Mouse (Mus musculus): ENCODE results near the gene Exo5.
A peak's percentile ranks its signal among the peaks of the same experiment; 100 is the strongest.

The Exo5 gene

DNA sequence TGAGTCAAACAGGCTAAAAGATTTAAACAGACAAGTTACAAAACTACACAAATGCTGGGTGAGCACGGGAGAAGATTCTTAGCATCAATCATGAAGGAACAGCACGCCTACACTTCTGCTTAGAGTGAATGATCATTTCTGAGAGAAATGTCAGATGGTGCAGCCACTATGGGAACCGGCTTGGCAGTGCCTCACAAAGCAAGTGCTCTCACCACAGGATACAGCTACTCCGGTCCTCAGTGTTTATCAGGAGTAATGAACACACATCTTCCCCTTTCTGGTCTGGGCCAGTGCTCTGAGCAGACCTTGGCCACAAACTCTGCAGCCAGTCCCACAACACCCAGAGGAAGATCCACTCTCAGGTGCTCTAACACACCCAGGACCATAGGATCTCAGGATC lies 20.3 kb downstream of the Exo5 start:
- DNase-seq: no peak

DNA sequence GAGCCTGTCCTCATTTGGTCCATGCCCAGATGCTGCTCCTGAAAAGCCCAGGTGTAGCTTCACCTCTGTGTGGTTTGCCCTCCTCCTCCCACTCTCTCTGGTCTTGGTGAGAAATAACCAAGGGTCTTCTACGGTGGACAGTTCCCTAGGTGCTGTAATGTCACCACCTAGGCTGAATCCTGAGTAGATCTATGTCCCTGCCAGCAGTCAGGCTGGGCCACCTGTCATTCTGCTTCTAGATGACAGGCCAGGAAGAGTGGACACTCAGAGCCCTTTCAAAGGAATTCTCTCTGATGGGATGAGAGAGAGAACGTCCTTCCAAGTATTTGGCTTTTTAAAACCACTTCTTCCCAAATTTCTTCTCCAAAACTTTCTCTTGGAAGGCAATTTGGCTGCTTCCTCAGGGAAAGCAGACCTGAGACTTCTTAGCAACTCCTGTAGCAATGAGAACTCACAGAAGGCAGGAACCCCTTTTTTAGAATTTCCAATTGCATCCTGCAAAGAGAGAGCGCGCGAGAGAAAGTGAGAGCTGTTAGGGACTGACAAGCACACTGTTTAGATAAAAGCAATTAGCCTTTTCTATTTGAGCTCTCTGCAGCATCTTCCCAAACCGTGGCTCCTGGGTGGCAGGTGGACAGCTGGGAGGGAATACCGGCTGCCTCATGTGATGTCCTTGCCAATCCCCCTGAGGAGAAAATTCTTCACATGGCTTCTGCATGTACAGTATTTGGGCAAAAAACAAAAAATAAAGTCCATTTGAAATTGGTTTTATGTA lies 28.8 kb downstream of the Exo5 start:
- DNase-seq: no peak

GRCm38 (mm10) chr4:120895226-120895625 lies 29.6 kb downstream of the Exo5 start:
- no peak for DNase-seq

DNA sequence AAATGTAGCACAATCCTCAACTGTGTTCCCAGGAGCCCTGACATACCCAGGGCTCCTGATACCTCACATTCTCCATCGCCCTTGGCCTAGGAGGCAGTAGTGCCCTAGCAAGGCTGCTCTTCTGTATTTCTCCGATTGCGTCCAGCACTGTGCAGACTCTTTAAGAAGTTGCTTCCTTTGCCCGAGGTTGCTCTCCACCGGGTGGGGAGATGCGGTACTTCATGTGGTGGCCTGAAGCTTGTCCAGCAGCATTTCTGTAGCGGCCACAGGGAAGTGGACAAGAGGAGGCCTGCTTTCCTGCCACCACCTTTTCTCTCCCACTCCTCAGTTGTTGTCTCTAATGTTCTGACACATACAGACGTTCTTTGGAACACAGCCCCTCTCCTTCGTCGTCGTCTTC lies 30.2 kb downstream of the Exo5 start:
- no peak for DNase-seq

GRCm38 (mm10) chr4:120893656-120894401 lies 31.0 kb downstream of the Exo5 start:
- DNase-seq: no peak

GRCm38 (mm10) chr4:120892516-120892915 lies 32.3 kb downstream of the Exo5 start:
- no peak for DNase-seq

DNA sequence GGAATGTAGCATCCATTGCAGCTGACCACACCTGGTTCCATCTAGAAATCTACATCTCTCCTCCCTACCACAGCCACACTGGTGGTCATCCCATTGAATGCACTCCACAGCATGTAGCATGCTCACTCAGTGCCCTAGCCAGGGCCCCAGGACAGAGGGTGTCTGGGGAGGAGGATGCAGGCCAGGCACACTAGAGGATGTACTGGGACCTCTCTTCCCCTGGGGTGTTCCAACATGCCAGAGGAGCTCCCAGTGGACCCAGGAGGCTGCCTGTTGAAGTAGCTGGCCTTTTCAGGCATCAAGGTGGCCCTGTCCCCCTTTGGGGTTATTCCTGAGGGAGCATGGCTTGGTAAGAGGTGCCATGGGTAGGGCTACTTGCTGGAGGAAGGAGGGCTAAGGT lies 32.9 kb downstream of the Exo5 start:
- DNase-seq: no peak

DNA sequence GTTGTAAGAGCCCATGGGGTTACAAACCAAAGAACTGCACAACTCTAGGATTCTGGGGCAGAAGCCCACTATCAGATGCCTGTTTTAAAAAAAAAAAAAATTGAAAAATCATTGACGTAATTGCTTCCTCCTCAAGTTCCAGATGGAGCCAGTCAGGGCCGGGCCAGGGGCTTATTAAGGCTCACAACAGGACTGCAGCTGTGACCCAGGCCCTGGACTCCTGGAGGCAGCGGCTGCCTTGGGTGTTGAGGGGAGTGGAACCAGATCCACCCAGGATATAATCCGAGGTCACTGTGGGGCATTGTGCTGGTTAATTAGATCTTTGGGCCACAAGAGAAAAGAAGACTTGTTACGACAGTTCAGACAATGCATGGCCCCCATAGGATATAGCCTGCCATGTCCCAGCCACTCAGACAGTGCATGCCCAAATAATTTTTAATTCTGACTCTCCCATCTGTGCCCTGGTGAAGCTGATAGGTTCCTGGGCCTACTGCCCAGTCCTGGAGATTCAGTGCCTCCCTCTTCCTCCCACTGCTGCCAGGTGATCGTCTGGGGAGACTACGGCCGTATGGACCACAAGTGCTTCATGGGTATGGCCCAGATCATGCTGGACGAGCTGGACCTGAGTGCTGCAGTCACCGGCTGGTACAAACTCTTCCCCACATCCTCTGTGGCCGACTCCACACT lies 33.9 kb downstream of the Exo5 start:
- DNase-seq: no peak

- DNase-seq: no peak
These were observed 35.9 kb downstream of the Exo5 start for GRCm38 (mm10) chr4:120888884-120889283.

- peak; percentile 57 for DNase-seq
These were observed 37.3 kb downstream of the Exo5 start for GRCm38 (mm10) chr4:120887381-120888112.

DNA sequence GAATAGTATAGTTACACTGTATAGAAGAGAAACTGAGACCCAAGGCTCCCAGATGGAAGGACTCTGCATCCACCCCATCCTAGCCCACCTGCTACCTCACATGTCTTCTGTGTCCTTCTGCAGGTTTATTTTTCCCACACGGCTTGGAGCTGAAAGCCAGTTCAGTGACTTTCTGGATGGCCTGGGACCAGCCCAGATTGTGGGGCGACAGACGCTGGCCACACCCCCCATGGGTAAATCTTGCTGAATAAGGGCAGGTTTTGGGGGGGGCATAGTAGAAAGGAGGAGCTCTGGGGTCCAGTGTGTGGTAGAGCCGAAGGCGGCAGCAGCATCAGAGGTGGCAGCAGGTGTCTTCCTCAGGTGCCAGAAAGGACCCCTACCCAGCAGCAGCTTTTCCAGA lies 38.0 kb downstream of the Exo5 start:
- no peak for DNase-seq

DNA sequence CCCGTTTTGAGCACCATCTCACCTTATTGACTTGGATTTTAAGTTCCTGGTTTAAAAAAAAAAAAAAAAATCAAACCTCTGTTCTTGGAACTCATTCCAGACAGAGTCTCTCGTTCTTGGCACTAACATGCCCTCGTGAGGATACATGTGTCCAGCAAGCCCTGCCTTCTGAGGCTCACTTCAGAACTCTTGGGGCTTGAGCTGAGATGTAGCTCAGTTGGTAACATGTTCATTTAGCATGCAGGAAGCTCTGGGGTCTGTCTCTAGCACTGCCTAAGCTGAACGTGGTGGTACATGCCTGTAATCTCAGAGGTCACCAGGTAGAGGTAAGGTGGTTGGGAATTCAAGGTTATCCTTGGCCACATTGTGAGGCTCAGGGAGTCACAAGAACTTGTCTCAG lies 38.7 kb downstream of the Exo5 start:
- DNase-seq: no peak

GRCm38 (mm10) chr4:120885208-120886120 lies 39.4 kb downstream of the Exo5 start:
- no peak for DNase-seq

- DNase-seq: peak; percentile 66
These were observed 42.7 kb downstream of the Exo5 start for GRCm38 (mm10) chr4:120882002-120882625.

DNA sequence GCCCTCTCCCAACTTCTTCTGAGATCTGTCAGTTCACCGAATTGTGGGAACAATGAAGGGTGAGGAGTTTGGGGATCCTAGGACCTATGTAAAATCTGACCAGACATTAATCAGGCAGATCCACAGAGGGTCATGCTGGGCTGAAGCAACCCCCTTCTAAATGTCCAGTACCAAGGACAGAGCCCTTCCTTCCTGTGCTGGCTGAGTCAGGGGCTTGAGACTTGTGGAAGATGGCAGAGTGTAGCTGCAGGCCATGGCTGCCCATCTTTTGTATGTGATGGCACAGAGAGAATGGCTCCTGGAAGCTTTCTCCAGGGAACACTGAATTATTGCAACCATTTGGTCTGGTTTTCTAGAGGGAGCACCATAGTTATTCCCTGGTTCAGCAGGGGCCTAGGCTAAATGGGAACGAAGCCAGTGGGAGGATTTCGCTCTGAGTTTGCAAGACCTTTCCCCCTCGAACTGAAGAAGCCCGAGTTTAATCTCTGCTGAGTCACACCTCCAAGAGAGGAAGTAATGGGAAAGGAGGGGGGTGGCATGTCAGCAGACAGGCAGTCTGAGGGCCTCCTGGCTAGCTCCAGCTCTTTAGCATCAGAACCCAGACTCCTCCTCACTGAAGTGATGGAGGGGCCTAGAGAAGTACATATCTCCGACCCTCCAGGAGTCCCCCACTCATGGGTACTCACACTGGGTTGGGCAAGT lies 43.9 kb downstream of the Exo5 start:
- no peak for DNase-seq

DNA sequence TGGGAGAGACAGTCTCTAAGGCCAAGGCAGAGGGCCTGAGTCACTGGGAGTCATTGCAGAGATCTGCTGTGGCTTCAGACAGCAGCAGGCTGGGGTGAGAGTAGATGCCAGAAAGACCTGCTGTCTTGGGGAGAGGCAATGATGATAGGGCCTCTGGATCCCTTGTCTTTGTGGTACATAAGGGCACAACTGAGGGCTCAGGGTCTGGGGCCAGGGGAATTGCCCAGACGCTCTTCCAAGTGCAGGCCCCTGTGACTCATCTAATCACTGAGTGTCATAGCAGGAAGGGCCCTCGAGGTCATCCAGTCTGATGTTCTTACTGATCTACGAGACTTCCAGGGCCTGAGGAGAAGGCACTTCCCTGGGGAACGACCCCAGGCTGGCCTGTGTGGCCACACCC lies 45.4 kb downstream of the Exo5 start:
- DNase-seq: no peak

- peak; percentile 49 for DNase-seq
These were observed 46.1 kb downstream of the Exo5 start for GRCm38 (mm10) chr4:120878728-120879127.

DNA sequence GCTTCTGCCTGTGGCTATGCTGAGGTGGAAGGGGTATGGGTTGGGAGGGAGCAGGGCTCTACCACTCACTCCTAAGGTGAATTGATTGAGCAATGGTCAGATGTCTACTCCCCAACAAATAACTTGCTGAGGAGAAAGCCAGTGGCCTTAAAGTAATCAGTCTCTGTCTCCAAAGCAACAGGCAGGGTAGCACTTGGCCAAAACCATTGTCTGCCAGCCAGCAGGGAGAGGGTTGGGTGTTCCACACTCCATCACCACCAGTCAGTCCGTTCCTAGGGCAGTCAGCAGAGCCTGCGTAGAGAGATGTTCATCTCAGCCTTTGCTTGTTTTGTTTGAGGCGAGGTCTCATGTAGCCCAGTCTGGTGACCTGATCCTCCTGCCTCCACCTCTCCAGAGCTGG lies 48.9 kb downstream of the Exo5 start:
- DNase-seq: no peak
